Mouse (Mus musculus) liver, embryonic 16.5 days (tissue): ENCODE results near the gene Gtf3c6. TPM values are rescaled to one million over a fixed set of nuclear protein-coding genes. Genes with fewer than 3 reads are reported as not detected.

Experiments
- ATAC-seq: fragments of 200-750 bp; cut with Nextera tagmentation; 2 replicates; pipeline ENCODE4 v1.8.0; 2017; ENCODE audit warnings: low read depth, mild to moderate bottlenecking, moderate number of reproducible peaks, moderate library complexity
- H3K27ac ChIP-seq: fragments of 300-500 bp; sonication (generic); 2 replicates; pipeline ENCODE4 v1.5.1; 2014; ENCODE audit warnings: mild to moderate bottlenecking, low read length
- H3K27me3 ChIP-seq: fragments of 300-500 bp; sonication (generic); 2 replicates; pipeline ENCODE4 v1.6.1; 2014; ENCODE audit warnings: low read depth, low read length, mixed read lengths; ENCODE audit not compliant: control insufficient read depth, insufficient read depth
- H3K36me3 ChIP-seq: fragments of 300-500 bp; sonication (generic); 2 replicates; pipeline ENCODE4 v1.6.1; 2014; ENCODE audit warnings: mild to moderate bottlenecking; ENCODE audit not compliant: control insufficient read depth, insufficient read depth
- H3K4me1 ChIP-seq: fragments of 300-500 bp; sonication (generic); 2 replicates; pipeline ENCODE4 v1.6.1; 2014; ENCODE audit warnings: low read depth, low read length, mixed read lengths; ENCODE audit not compliant: control insufficient read depth
- H3K4me2 ChIP-seq: fragments of 300-500 bp; sonication (generic); 2 replicates; pipeline ENCODE4 v1.6.1; 2014; ENCODE audit warnings: low read depth, low read length, mixed read lengths
- H3K4me3 ChIP-seq: fragments of 300-500 bp; sonication (generic); 2 replicates; pipeline ENCODE4 v1.5.1; 2014; ENCODE audit warnings: low read depth, mild to moderate bottlenecking, low read length
- H3K9ac ChIP-seq: fragments of 300-500 bp; sonication (generic); 2 replicates; pipeline ENCODE4 v1.6.1; 2014; ENCODE audit warnings: low read depth, low read length
- H3K9me3 ChIP-seq: fragments of 300-500 bp; sonication (generic); replicated peaks from 2 replicates; pipeline ENCODE4 v1.6.1; 2016; ENCODE audit warnings: low read length; ENCODE audit not compliant: control insufficient read depth
- WGBS: fragments of 180-500 bp; shearing (Covaris S2); extraction: QIAGEN DNeasy Blood & Tissue Kit; methylation state at CpG from one replicate; pipeline ENCODE4 v1.1.7; 2014; ENCODE audit not compliant: insufficient replicate concordance; 5-methylcytosine and 5-hydroxymethylcytosine counted together
- polyA plus RNA-seq: library from polyadenylated mRNA; unstranded; fragments of >200 nt; fragmentation: Nextera tagmentation; extraction: Ambion mirVana; gene quantifications from 2 replicates; pipeline ENCODE4 v1.2.1, GENCODE M21; 2015

Gene Gtf3c6
- polyA plus RNA-seq, 1 experiment from 2014 or later = 22.7 TPM

GRCm38 (mm10) chr10:40284997-40285396, 27.1 kb upstream of the Gtf3c6 start:
- 76% methylated on average over 3 of the region's 3 CpGs for WGBS
- Histone ChIP-seq H3K4me2 (no peak overlapping the region), H3K9ac (no peak overlapping the region), H3K36me3 (peaks cover 16% of the 10 kb centered on the region), H3K27me3 (no peaks in the 10 kb centered on the region), H3K4me3 (no peak overlapping the region), H3K27ac (no peak overlapping the region), H3K4me1 (no peaks in the 10 kb centered on the region), H3K9me3 (no peaks in the 10 kb centered on the region)
- ATAC-seq = no peak

- Histone ChIP-seq H3K4me3 (no peak overlapping the region), H3K27ac (no peak overlapping the region), H3K9me3 (no peaks in the 10 kb centered on the region), H3K4me1 (peaks cover under 1% of the 10 kb centered on the region), H3K4me2 (no peak overlapping the region), H3K36me3 (peaks cover 13% of the 10 kb centered on the region), H3K27me3 (no peaks in the 10 kb centered on the region), H3K9ac (no peak overlapping the region)
- 80% methylated on average over 10 of the region's 10 CpGs for WGBS
- ATAC-seq = 0 out of 2 replicates have a peak, but pooled peaks have one; percentile 7
Observed at GRCm38 (mm10) chr10:40284179-40284831, 26.4 kb upstream of the Gtf3c6 start.

- no peak overlapping the region for H3K9ac ChIP-seq
- H3K27me3 ChIP-seq = no peaks in the 10 kb centered on the region
- no peak overlapping the region for H3K4me3 ChIP-seq
- H3K4me1 ChIP-seq = peaks cover 7% of the 10 kb centered on the region
- no peak for ATAC-seq
- peaks cover 12% of the 10 kb centered on the region for H3K36me3 ChIP-seq
- H3K4me2 ChIP-seq = no peak overlapping the region
- no peaks in the 10 kb centered on the region for H3K9me3 ChIP-seq
- no peak overlapping the region for H3K27ac ChIP-seq
- 86% methylated on average over 9 of the region's 9 CpGs for WGBS
Observed at GRCm38 (mm10) chr10:40283636-40284035, 25.7 kb upstream of the Gtf3c6 start.

- H3K4me3 ChIP-seq = no peak overlapping the region
- peaks cover 7% of the 10 kb centered on the region for H3K36me3 ChIP-seq
- H3K27ac ChIP-seq = no peak overlapping the region
- H3K4me1 ChIP-seq = peaks cover 7% of the 10 kb centered on the region
- no peak overlapping the region for H3K4me2 ChIP-seq
- ATAC-seq = no peak
- H3K27me3 ChIP-seq = no peaks in the 10 kb centered on the region
- WGBS = 94% methylated on average over 2 of the region's 2 CpGs
- no peaks in the 10 kb centered on the region for H3K9me3 ChIP-seq
- no peak overlapping the region for H3K9ac ChIP-seq
Observed at GRCm38 (mm10) chr10:40281565-40281964, 23.7 kb upstream of the Gtf3c6 start.

- H3K9ac ChIP-seq = no peak overlapping the region
- no peak for ATAC-seq
- H3K4me3 ChIP-seq = no peak overlapping the region
- WGBS = 48% methylated on average over 5 of the region's 5 CpGs
- H3K27me3 ChIP-seq = no peaks in the 10 kb centered on the region
- H3K36me3 ChIP-seq = no peaks in the 10 kb centered on the region
- no peak overlapping the region for H3K27ac ChIP-seq
- no peaks in the 10 kb centered on the region for H3K9me3 ChIP-seq
- no peak overlapping the region for H3K4me2 ChIP-seq
- H3K4me1 ChIP-seq = peaks cover 37% of the 10 kb centered on the region
Observed at GRCm38 (mm10) chr10:40278317-40278716, 20.4 kb upstream of the Gtf3c6 start.

- Histone ChIP-seq H3K9me3 (no peaks in the 10 kb centered on the region), H3K4me2 (peak overlapping the region; percentile 34; the same call in 1 of the 2 replicates), H3K4me1 (peaks cover 40% of the 10 kb centered on the region), H3K27ac (peak overlapping the region; percentile 62), H3K27me3 (no peaks in the 10 kb centered on the region), H3K9ac (0 out of 2 replicates have a peak overlapping the region, but pooled peaks have one; percentile 8), H3K36me3 (no peaks in the 10 kb centered on the region), H3K4me3 (no peak overlapping the region)
- ATAC-seq = no peak
- 19% methylated on average over 7 of the region's 7 CpGs for WGBS
Observed at GRCm38 (mm10) chr10:40275991-40276390, 18.1 kb upstream of the Gtf3c6 start.

GRCm38 (mm10) chr10:40273938-40274337, 16.0 kb upstream of the Gtf3c6 start:
- peak; percentile 99 for ATAC-seq
- peak overlapping the region; percentile 63 for H3K4me2 ChIP-seq
- H3K36me3 ChIP-seq = no peaks in the 10 kb centered on the region
- no peaks in the 10 kb centered on the region for H3K27me3 ChIP-seq
- 31% methylated on average over 5 of the region's 5 CpGs for WGBS
- H3K27ac ChIP-seq = peak overlapping the region; percentile 85
- H3K4me1 ChIP-seq = peaks cover 36% of the 10 kb centered on the region
- peak overlapping the region; percentile 27; the same call in 1 of the 2 replicates for H3K4me3 ChIP-seq
- peak overlapping the region; percentile 33; the same call in 1 of the 2 replicates for H3K9ac ChIP-seq
- no peaks in the 10 kb centered on the region for H3K9me3 ChIP-seq

- WGBS = 79% methylated on average over 3 of the region's 3 CpGs
- H3K27ac ChIP-seq = no peak overlapping the region
- H3K4me3 ChIP-seq = no peak overlapping the region
- H3K36me3 ChIP-seq = no peaks in the 10 kb centered on the region
- peaks cover 29% of the 10 kb centered on the region for H3K4me1 ChIP-seq
- no peaks in the 10 kb centered on the region for H3K27me3 ChIP-seq
- H3K9ac ChIP-seq = no peak overlapping the region
- H3K4me2 ChIP-seq = no peak overlapping the region
- ATAC-seq = no peak
- no peaks in the 10 kb centered on the region for H3K9me3 ChIP-seq
Observed at GRCm38 (mm10) chr10:40271216-40271615, 13.3 kb upstream of the Gtf3c6 start.

- Histone ChIP-seq H3K27ac (no peak overlapping the region), H3K36me3 (no peaks in the 10 kb centered on the region), H3K4me3 (no peak overlapping the region), H3K4me1 (peaks cover 5% of the 10 kb centered on the region), H3K4me2 (no peak overlapping the region), H3K9ac (no peak overlapping the region), H3K27me3 (no peaks in the 10 kb centered on the region), H3K9me3 (no peaks in the 10 kb centered on the region)
- ATAC-seq = no peak
- WGBS = 77% methylated on average over 3 of the region's 3 CpGs
Observed at GRCm38 (mm10) chr10:40264920-40265319, 7.0 kb upstream of the Gtf3c6 start.
